Mouse (Mus musculus): ENCODE measurements at regions not wholly inside any gene's neighbourhood (a gene's known extent, or its start where the extent isn't known, plus 50 kb on each side); places are given as distances from the start of the nearest gene placed in this dataset.

GRCm38 (mm10) chr13:47943645-47944044 lies 317.4 kb upstream of the Id4 start:
- ATAC-seq (replicated peaks; ENCODE audit: low read depth, poor library complexity, severe bottlenecking), result no peak

GRCm38 (mm10) chr13:47948098-47948865 lies 312.7 kb upstream of the Id4 start:
- ATAC-seq (replicated peaks; ENCODE audit: low read depth, poor library complexity, severe bottlenecking), result no peak

DNA sequence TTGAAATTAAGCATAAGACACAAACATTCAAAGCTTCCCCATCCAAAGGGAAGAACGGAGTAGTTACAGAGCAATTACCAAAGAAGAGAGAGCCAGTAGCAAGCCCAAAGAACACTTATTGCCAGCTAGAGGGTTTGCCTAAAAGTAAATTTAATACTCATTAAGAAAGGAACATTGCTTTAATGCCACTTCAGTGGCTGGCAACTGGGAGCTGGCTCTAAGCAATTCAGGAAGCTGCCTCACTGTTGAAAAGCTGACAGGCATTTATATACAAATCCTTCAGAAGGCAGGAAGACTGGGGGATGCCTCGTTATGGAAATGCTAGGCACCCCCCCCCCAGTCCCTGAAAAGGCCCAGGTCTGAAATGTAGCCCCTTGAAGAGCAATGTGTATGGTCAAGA lies 310.6 kb upstream of the Id4 start:
- no peak for ATAC-seq (replicated peaks; ENCODE audit: low read depth, poor library complexity, severe bottlenecking)

DNA sequence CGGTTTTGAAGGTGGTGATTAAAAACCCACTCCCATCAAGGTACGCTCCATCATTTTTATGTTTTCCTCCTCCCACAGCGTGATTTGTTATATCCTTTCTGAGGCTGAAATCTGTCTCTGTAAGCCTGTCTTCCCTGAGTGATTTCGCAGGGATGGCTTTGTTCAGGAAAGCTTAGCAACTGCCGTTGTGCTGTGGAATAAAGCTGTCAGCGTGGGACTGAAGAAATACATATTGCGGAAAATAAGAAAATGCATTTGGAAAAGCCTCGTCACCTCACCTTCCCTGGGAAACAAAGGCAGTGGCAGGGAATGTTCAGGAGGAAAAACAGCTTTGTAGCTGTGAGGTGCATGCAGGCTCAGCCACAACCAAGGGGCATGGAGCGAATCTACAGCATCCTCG lies 310.0 kb upstream of the Id4 start:
- ATAC-seq (replicated peaks; ENCODE audit: low read depth, poor library complexity, severe bottlenecking), result no peak

GRCm38 (mm10) chr13:47952946-47953345 lies 308.1 kb upstream of the Id4 start:
- ATAC-seq (replicated peaks; ENCODE audit: low read depth, poor library complexity, severe bottlenecking), result no peak

DNA sequence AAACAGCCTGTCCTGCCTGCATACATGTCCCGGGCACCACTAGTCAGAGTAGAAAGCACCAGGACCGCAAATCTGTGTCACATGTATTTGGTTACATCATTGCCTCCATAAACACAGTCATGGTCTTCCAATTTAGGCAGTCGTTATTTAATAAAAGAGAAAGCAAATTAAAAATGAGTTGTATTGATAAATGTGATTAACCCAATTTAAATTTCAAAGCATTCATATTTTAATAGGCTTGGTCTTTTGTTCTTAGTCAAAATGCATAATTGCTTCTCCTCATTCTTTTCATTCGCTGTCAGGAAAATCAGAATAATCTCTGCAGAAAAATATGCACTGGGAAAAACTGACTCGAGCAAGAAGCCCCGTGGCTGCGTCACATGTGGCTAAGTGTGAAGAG lies 307.3 kb upstream of the Id4 start:
- ATAC-seq (replicated peaks; ENCODE audit: low read depth, poor library complexity, severe bottlenecking), result no peak

GRCm38 (mm10) chr13:47955504-47955903 lies 305.5 kb upstream of the Id4 start:
- ATAC-seq (replicated peaks; ENCODE audit: low read depth, poor library complexity, severe bottlenecking), result no peak

DNA sequence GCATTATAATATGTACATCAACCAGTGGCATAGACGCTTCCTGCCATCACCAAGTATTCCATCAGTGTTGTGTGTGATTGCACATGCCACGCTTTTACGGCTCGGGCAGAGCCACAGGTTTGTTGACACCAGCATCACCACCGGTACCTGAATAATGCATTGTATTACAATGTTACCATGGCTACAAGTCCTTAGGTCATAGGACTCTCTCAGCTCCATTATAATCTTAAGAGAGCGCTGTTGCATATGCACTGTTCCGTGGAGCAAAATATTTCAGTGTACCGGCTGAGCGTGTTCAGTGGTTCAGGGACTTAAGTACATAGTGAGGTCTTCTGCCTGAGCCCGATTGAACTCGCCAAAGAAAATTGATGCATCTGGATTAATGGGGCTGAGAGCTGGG lies 303.4 kb upstream of the Id4 start:
- ATAC-seq (replicated peaks; ENCODE audit: low read depth, poor library complexity, severe bottlenecking), result no peak

GRCm38 (mm10) chr13:47974216-47974615 lies 286.8 kb upstream of the Id4 start:
- ATAC-seq (replicated peaks; ENCODE audit: low read depth, poor library complexity, severe bottlenecking), result no peak

- no peak for ATAC-seq (replicated peaks; ENCODE audit: low read depth, poor library complexity, severe bottlenecking)
Observed at GRCm38 (mm10) chr13:47974756-47975515, 286.1 kb upstream of the Id4 start.

GRCm38 (mm10) chr13:47998495-47998894 lies 262.5 kb upstream of the Id4 start:
- no peak for ATAC-seq (replicated peaks; ENCODE audit: low read depth, poor library complexity, severe bottlenecking)

GRCm38 (mm10) chr13:47999399-47999798 lies 261.6 kb upstream of the Id4 start:
- ATAC-seq (replicated peaks; ENCODE audit: low read depth, poor library complexity, severe bottlenecking), result no peak

DNA sequence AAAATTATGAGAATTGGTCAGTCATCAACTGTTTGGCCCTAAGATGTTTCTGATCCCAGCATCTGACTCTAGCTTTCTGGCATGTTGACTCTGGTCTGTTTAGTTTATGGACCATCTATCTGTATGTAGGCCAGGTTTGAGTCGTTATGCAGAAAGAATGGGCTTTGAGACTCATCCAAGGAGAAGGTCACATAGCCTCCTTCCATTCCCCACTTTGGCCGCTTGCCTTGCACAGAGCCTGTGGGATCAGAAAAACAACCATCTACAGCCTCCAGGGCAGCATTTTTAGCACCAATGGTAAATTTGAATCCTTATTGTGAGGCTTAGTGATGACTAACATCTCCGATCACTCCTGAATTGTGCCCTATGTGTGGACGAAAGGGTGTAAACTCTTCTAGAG lies 257.9 kb upstream of the Id4 start:
- no peak for ATAC-seq (replicated peaks; ENCODE audit: low read depth, poor library complexity, severe bottlenecking)

GRCm38 (mm10) chr13:48013336-48013750 lies 247.7 kb upstream of the Id4 start:
- ATAC-seq (replicated peaks; ENCODE audit: low read depth, poor library complexity, severe bottlenecking), result no peak

DNA sequence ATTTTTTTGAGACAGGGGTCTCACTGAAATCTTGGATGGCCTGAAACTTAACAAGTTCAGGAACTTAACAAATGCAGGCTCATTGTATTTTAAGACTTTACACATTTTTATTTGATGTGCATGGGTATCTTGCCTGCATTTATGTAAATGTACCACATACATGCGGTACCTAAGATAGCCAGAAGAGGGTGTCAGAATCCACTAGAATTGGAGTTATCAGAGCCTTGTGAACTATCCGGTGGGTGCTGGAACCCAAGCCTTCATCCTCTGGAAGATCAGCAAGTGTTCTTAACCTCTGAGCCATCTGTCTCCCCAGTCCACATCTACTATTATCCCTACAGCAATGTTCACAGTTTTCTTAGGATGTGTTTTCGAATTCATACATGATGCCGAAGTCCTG lies 245.7 kb upstream of the Id4 start:
- no peak for ATAC-seq (replicated peaks; ENCODE audit: low read depth, poor library complexity, severe bottlenecking)

DNA sequence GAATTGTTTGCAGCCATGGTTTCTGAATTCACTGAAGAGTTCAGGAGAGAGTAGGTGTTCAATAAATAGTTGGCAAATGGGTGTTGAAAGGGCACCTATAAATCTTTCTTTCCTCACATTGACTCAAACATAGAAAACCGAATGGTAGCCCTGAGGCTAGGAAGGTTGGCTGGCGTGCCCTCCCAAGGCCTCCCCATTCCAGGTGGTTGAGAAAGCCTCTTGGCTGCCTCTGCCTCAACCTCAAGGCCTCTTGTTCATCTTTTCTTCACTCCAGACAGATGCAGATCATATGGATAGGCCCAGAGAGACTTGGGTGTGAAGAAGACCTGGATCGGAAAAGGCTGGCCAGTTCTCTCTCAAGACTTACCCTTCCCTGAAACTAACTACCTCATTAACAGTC lies 245.0 kb upstream of the Id4 start:
- no peak for ATAC-seq (replicated peaks; ENCODE audit: low read depth, poor library complexity, severe bottlenecking)

DNA sequence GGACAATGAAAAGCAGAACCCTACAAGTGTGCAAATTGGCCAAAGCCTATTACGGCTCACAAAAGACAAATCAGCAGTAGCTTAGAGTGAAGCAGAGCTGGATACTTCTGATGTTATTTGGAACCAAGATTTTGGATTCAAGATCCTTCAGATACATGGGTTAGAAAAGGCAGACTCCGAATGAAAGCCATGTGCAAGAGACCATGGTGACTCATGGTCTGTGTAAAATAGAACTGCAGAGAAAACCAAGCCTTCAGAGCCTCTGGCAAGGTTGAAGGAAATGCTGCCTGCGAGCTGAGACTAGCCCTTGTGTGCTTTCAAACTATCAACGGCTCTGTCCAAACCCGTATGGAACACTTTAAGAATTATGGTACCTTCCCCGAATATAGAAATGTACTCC lies 244.4 kb upstream of the Id4 start:
- no peak for ATAC-seq (replicated peaks; ENCODE audit: low read depth, poor library complexity, severe bottlenecking)

GRCm38 (mm10) chr13:48017649-48018048 lies 243.4 kb upstream of the Id4 start:
- ATAC-seq (replicated peaks; ENCODE audit: low read depth, poor library complexity, severe bottlenecking), result no peak

- no peak for ATAC-seq (replicated peaks; ENCODE audit: low read depth, poor library complexity, severe bottlenecking)
Observed at GRCm38 (mm10) chr13:48018606-48019005, 242.4 kb upstream of the Id4 start.

GRCm38 (mm10) chr13:48022958-48023615 lies 237.9 kb upstream of the Id4 start:
- no peak for ATAC-seq (replicated peaks; ENCODE audit: low read depth, poor library complexity, severe bottlenecking)

- no peak for ATAC-seq (replicated peaks; ENCODE audit: low read depth, poor library complexity, severe bottlenecking)
Observed at GRCm38 (mm10) chr13:48027775-48028489, 233.1 kb upstream of the Id4 start.
